Mouse (Mus musculus): ENCODE data around the gene Sco1. TPM values are rescaled to one million over a fixed set of nuclear protein-coding genes. Genes with fewer than 3 reads are reported as not detected.
A peak's percentile ranks its signal among the peaks of the same experiment; 100 is the strongest.

Gene Sco1
- polyA plus RNA-seq, 1 experiment from 2014 or later = 14.6 TPM

GRCm38 (mm10) chr11:67023802-67024340, 28.6 kb upstream of the Sco1 start:
- peak overlapping the region; percentile 70; the same call in 1 of the 2 replicates for H3K4me2 ChIP-seq
- no peak overlapping the region for H3K4me3 ChIP-seq
- no peaks in the 10 kb centered on the region for H3K9me3 ChIP-seq
- no peak overlapping the region for H3K27ac ChIP-seq (replicated peaks)
- ATAC-seq (ENCODE audit: low FRiP score, low read depth) = no peak
- H3K27me3 ChIP-seq = 0 out of 2 replicates have a peak, but pooled peaks cover 2% of the 10 kb centered on the region
- H3K4me1 ChIP-seq (replicated peaks) = peaks cover 17% of the 10 kb centered on the region; the same call in 1 of the 2 replicates
- H3K36me3 ChIP-seq = no peaks in the 10 kb centered on the region
- no peak overlapping the region for H3K9ac ChIP-seq
- WGBS = 19% methylated on average over 6 of the region's 6 CpGs

- peak within 1 kb of the TSS; percentile 50 for H3K9ac ChIP-seq
- ATAC-seq (ENCODE audit: low FRiP score, low read depth) = peak; percentile 95
- H3K4me3 ChIP-seq = peak within 1 kb of the TSS; percentile 41
- 0 out of 2 replicates have a peak, but pooled peaks cover 2% of the 10 kb centered on the region for H3K27me3 ChIP-seq
- no peaks in the 10 kb centered on the region for H3K36me3 ChIP-seq
- no peaks in the 10 kb centered on the region for H3K9me3 ChIP-seq
- 0 out of 2 replicates have a peak within 1 kb of the TSS, but pooled peaks have one; percentile 12 for H3K27ac ChIP-seq (replicated peaks)
- peaks cover 17% of the 10 kb centered on the region; the same call in 1 of the 2 replicates for H3K4me1 ChIP-seq (replicated peaks)
- 2% methylated on average over 35 of the region's 35 CpGs for WGBS
- peak within 1 kb of the TSS; percentile 70 for H3K4me2 ChIP-seq
These were observed 27.5 kb upstream of the Sco1 start, which contains the start of gene Tmem220 for GRCm38 (mm10) chr11:67024867-67025477. TSS of gene Tmem220 (plus strand) at chr11:67025154.

- no peaks in the 10 kb centered on the region for H3K9me3 ChIP-seq
- H3K27me3 ChIP-seq = no peaks in the 10 kb centered on the region
- WGBS = 57% methylated on average over 16 of the region's 16 CpGs
- H3K4me1 ChIP-seq (replicated peaks) = no peaks in the 10 kb centered on the region
- no peak overlapping the region for H3K4me3 ChIP-seq
- no peak overlapping the region for H3K27ac ChIP-seq (replicated peaks)
- ATAC-seq (ENCODE audit: low FRiP score, low read depth) = no peak
- H3K36me3 ChIP-seq = no peaks in the 10 kb centered on the region
- H3K9ac ChIP-seq = no peak overlapping the region
- no peak overlapping the region for H3K4me2 ChIP-seq
These were observed 21.4 kb upstream of the Sco1 start for GRCm38 (mm10) chr11:67030904-67031602.

- no peak for ATAC-seq (ENCODE audit: low FRiP score, low read depth)
- Histone ChIP-seq H3K27ac (replicated peaks) (no peak overlapping the region), H3K9me3 (no peaks in the 10 kb centered on the region)
These were observed 20.9 kb upstream of the Sco1 start for GRCm38 (mm10) chr11:67031603-67031915.

GRCm38 (mm10) chr11:67034775-67035485, 17.5 kb upstream of the Sco1 start:
- H3K4me2 ChIP-seq = no peak overlapping the region
- H3K36me3 ChIP-seq = peaks cover 17% of the 10 kb centered on the region
- no peak for ATAC-seq (ENCODE audit: low FRiP score, low read depth)
- H3K4me1 ChIP-seq (replicated peaks) = no peaks in the 10 kb centered on the region
- no peaks in the 10 kb centered on the region for H3K27me3 ChIP-seq
- no peak overlapping the region for H3K9ac ChIP-seq
- 90% methylated on average over 4 of the region's 4 CpGs for WGBS
- H3K9me3 ChIP-seq = no peaks in the 10 kb centered on the region
- no peak overlapping the region for H3K27ac ChIP-seq (replicated peaks)
- H3K4me3 ChIP-seq = no peak overlapping the region

More at GRCm38 (mm10) chr11:67031603-67031915, 20.9 kb upstream of the Sco1 start:
- WGBS = 73% methylated on average over 2 of the region's 2 CpGs
- Histone ChIP-seq H3K4me1 (replicated peaks) (no peaks in the 10 kb centered on the region), H3K36me3 (no peaks in the 10 kb centered on the region), H3K27me3 (no peaks in the 10 kb centered on the region), H3K4me2 (no peak overlapping the region), H3K4me3 (no peak overlapping the region), H3K9ac (no peak overlapping the region)

- Histone ChIP-seq H3K36me3 (peaks cover 30% of the 10 kb centered on the region), H3K4me3 (no peak overlapping the region), H3K27me3 (no peaks in the 10 kb centered on the region), H3K27ac (replicated peaks) (no peak overlapping the region), H3K9me3 (no peaks in the 10 kb centered on the region), H3K4me2 (no peak overlapping the region), H3K9ac (no peak overlapping the region), H3K4me1 (replicated peaks) (no peaks in the 10 kb centered on the region)
- ATAC-seq (ENCODE audit: low FRiP score, low read depth) = no peak
- 93% methylated on average over 6 of the region's 6 CpGs for WGBS
These were observed 16.2 kb upstream of the Sco1 start for GRCm38 (mm10) chr11:67036229-67036628.

GRCm38 (mm10) chr11:67036892-67037291, 15.6 kb upstream of the Sco1 start:
- Histone ChIP-seq H3K27ac (replicated peaks) (no peak overlapping the region), H3K9ac (no peak overlapping the region), H3K27me3 (no peaks in the 10 kb centered on the region), H3K4me3 (no peak overlapping the region), H3K36me3 (peaks cover 34% of the 10 kb centered on the region), H3K9me3 (no peaks in the 10 kb centered on the region), H3K4me2 (no peak overlapping the region), H3K4me1 (replicated peaks) (no peaks in the 10 kb centered on the region)
- WGBS = 94% methylated on average over 9 of the region's 9 CpGs
- ATAC-seq (ENCODE audit: low FRiP score, low read depth) = no peak

- H3K36me3 ChIP-seq = peaks cover 34% of the 10 kb centered on the region
- H3K4me3 ChIP-seq = no peak overlapping the region
- no peak overlapping the region for H3K27ac ChIP-seq (replicated peaks)
- no peak overlapping the region for H3K4me2 ChIP-seq
- WGBS = 94% methylated on average over 3 of the region's 3 CpGs
- no peak for ATAC-seq (ENCODE audit: low FRiP score, low read depth)
- no peaks in the 10 kb centered on the region for H3K9me3 ChIP-seq
- H3K4me1 ChIP-seq (replicated peaks) = no peaks in the 10 kb centered on the region
- H3K9ac ChIP-seq = no peak overlapping the region
- H3K27me3 ChIP-seq = no peaks in the 10 kb centered on the region
These were observed 12.7 kb upstream of the Sco1 start for GRCm38 (mm10) chr11:67039799-67040198.

GRCm38 (mm10) chr11:67040483-67040882, 12.0 kb upstream of the Sco1 start:
- Histone ChIP-seq H3K27me3 (no peaks in the 10 kb centered on the region), H3K4me2 (no peak overlapping the region), H3K27ac (replicated peaks) (no peak overlapping the region), H3K9ac (no peak overlapping the region), H3K4me1 (replicated peaks) (no peaks in the 10 kb centered on the region), H3K4me3 (no peak overlapping the region), H3K9me3 (no peaks in the 10 kb centered on the region), H3K36me3 (peaks cover 34% of the 10 kb centered on the region)
- 96% methylated on average over 6 of the region's 6 CpGs for WGBS
- ATAC-seq (ENCODE audit: low FRiP score, low read depth) = no peak

GRCm38 (mm10) chr11:67043007-67043406, 9.5 kb upstream of the Sco1 start:
- Histone ChIP-seq H3K4me2 (no peak overlapping the region), H3K9me3 (no peaks in the 10 kb centered on the region), H3K27me3 (no peaks in the 10 kb centered on the region), H3K4me3 (no peak overlapping the region), H3K36me3 (peaks cover 27% of the 10 kb centered on the region), H3K4me1 (replicated peaks) (no peaks in the 10 kb centered on the region), H3K9ac (no peak overlapping the region), H3K27ac (replicated peaks) (no peak overlapping the region)
- ATAC-seq (ENCODE audit: low FRiP score, low read depth) = no peak
- 34% methylated on average over 8 of the region's 8 CpGs for WGBS

GRCm38 (mm10) chr11:67044959-67045358, 7.5 kb upstream of the Sco1 start:
- Histone ChIP-seq H3K27ac (replicated peaks) (no peak overlapping the region), H3K36me3 (peaks cover 25% of the 10 kb centered on the region), H3K4me2 (no peak overlapping the region), H3K9me3 (no peaks in the 10 kb centered on the region), H3K27me3 (no peaks in the 10 kb centered on the region), H3K9ac (no peak overlapping the region), H3K4me3 (no peak overlapping the region), H3K4me1 (replicated peaks) (no peaks in the 10 kb centered on the region)
- 81% methylated on average over 6 of the region's 6 CpGs for WGBS
- ATAC-seq (ENCODE audit: low FRiP score, low read depth) = no peak

- Histone ChIP-seq H3K27me3 (no peaks in the 10 kb centered on the region), H3K9me3 (no peaks in the 10 kb centered on the region), H3K9ac (no peak overlapping the region), H3K36me3 (peaks cover 9% of the 10 kb centered on the region; the same call in 1 of the 2 replicates), H3K4me1 (replicated peaks) (peaks cover 12% of the 10 kb centered on the region; the same call in 1 of the 2 replicates), H3K4me3 (no peak overlapping the region), H3K27ac (replicated peaks) (no peak overlapping the region), H3K4me2 (no peak overlapping the region)
- WGBS = 91% methylated on average over 5 of the region's 5 CpGs
- ATAC-seq (ENCODE audit: low FRiP score, low read depth) = no peak
These were observed 5.3 kb upstream of the Sco1 start for GRCm38 (mm10) chr11:67047199-67047598.

Data from hindbrain, embryonic 15.5 days (tissue).